Mouse (Mus musculus): Measurements from ENCODE around the gene Adamtsl2.

- TF ChIP-seq CTCF (IDR thresholded peaks at IDR 0.05; ENCODE audit: control insufficient read depth, insufficient read depth, insufficient read length), result no peak
- TF ChIP-seq CEBPB (IDR thresholded peaks at IDR 0.05; ENCODE audit: low read depth), result no peak
- no peak for TF ChIP-seq MAX (IDR thresholded peaks at IDR 0.05)
Observed at GRCm38 (mm10) chr2:27078312-27078711, 867 bp upstream of the Adamtsl2 start.
